Mouse (Mus musculus): Measurements from ENCODE around the gene Cox7a1. TPM values are rescaled to one million over a fixed set of nuclear protein-coding genes. Genes with fewer than 3 reads are reported as not detected.
A peak's percentile ranks its signal among the peaks of the same experiment; 100 is the strongest.
"Not testable (repeated sequence)": the region's sequence is repeated elsewhere in the genome, so short reads cannot be mapped to it uniquely, and the experiment has no call there.

Gene Cox7a1
- polyA plus RNA-seq, 1 experiment from 2014 or later = 1.8 TPM

- H3K36me3 ChIP-seq = peaks cover 30% of the 10 kb centered on the region
- H3K4me1 ChIP-seq = peaks cover 32% of the 10 kb centered on the region
- H3K27me3 ChIP-seq = no peaks in the 10 kb centered on the region
- peak overlapping the region; percentile 85 for H3K27ac ChIP-seq
- H3K9ac ChIP-seq = peak overlapping the region; percentile 76
- H3K4me2 ChIP-seq (replicated peaks) = peak overlapping the region; percentile 75
- peak overlapping the region; percentile 72 for H3K4me3 ChIP-seq
- WGBS = 0% methylated on average over 26 of the region's 26 CpGs
- peak; percentile 28; the same call in 1 of the 2 replicates for ATAC-seq (ENCODE audit: low FRiP score, low read depth)
- H3K9me3 ChIP-seq = no peaks in the 10 kb centered on the region
Observed at GRCm38 (mm10) chr7:30194101-30194831, 10.3 kb downstream of the Cox7a1 start.

- peak overlapping the region; percentile 75 for H3K4me2 ChIP-seq (replicated peaks)
Observed at GRCm38 (mm10) chr7:30194884-30195283, 10.9 kb downstream of the Cox7a1 start.

GRCm38 (mm10) chr7:30195461-30195860, 11.5 kb downstream of the Cox7a1 start:
- Histone ChIP-seq H3K4me3 (no peak overlapping the region), H3K9me3 (no peaks in the 10 kb centered on the region), H3K4me2 (replicated peaks) (peak overlapping the region; percentile 75), H3K36me3 (peaks cover 20% of the 10 kb centered on the region), H3K4me1 (peaks cover 44% of the 10 kb centered on the region), H3K27ac (no peak overlapping the region), H3K9ac (no peak overlapping the region), H3K27me3 (no peaks in the 10 kb centered on the region)
- 64% methylated on average over 6 of the region's 6 CpGs for WGBS
- ATAC-seq (ENCODE audit: low FRiP score, low read depth) = no peak

More at GRCm38 (mm10) chr7:30194884-30195283, 10.9 kb downstream of the Cox7a1 start:
- H3K36me3 ChIP-seq = peaks cover 25% of the 10 kb centered on the region
- no peaks in the 10 kb centered on the region for H3K9me3 ChIP-seq
- H3K27me3 ChIP-seq = no peaks in the 10 kb centered on the region
- peaks cover 38% of the 10 kb centered on the region for H3K4me1 ChIP-seq
- ATAC-seq (ENCODE audit: low FRiP score, low read depth) = peak; percentile 89
- H3K27ac ChIP-seq = peak overlapping the region; percentile 85
- peak overlapping the region; percentile 72 for H3K4me3 ChIP-seq
- under 1% methylated on average over 28 of the region's 28 CpGs for WGBS
- peak overlapping the region; percentile 76 for H3K9ac ChIP-seq

- Histone ChIP-seq H3K27ac (no peak overlapping the region), H3K4me3 (no peak overlapping the region), H3K36me3 (peaks cover 13% of the 10 kb centered on the region), H3K4me1 (peaks cover 48% of the 10 kb centered on the region), H3K9me3 (no peaks in the 10 kb centered on the region), H3K27me3 (no peaks in the 10 kb centered on the region), H3K4me2 (replicated peaks) (no peak overlapping the region), H3K9ac (no peak overlapping the region)
- ATAC-seq (ENCODE audit: low FRiP score, low read depth) = no peak
- 72% methylated on average over 3 of the region's 6 CpGs for WGBS
Observed at GRCm38 (mm10) chr7:30196171-30196570, 12.2 kb downstream of the Cox7a1 start.

- Histone ChIP-seq H3K4me2 (replicated peaks) (no peak overlapping the region), H3K27me3 (no peaks in the 10 kb centered on the region), H3K9ac (no peak overlapping the region), H3K4me1 (peaks cover 51% of the 10 kb centered on the region), H3K4me3 (no peak overlapping the region), H3K36me3 (no peaks in the 10 kb centered on the region), H3K9me3 (no peaks in the 10 kb centered on the region), H3K27ac (no peak overlapping the region; the same call in 1 of the 2 replicates)
- ATAC-seq (ENCODE audit: low FRiP score, low read depth) = no peak
- 63% methylated on average over 5 of the region's 5 CpGs for WGBS
Observed at GRCm38 (mm10) chr7:30197592-30198129, 13.7 kb downstream of the Cox7a1 start.

- H3K4me3 ChIP-seq = peak within 1 kb of the TSS; percentile 6; the same call in 1 of the 2 replicates
- no peaks in the 10 kb centered on the region for H3K27me3 ChIP-seq
- no peak for ATAC-seq (ENCODE audit: low FRiP score, low read depth)
- peaks cover 42% of the 10 kb centered on the region for H3K4me1 ChIP-seq
- H3K9ac ChIP-seq = no peak within 1 kb of the TSS
- 9% methylated on average over 8 of the region's 8 CpGs for WGBS
- H3K9me3 ChIP-seq = no peaks in the 10 kb centered on the region
- no peaks in the 10 kb centered on the region for H3K36me3 ChIP-seq
- peak within 1 kb of the TSS; percentile 49 for H3K4me2 ChIP-seq (replicated peaks)
- H3K27ac ChIP-seq = peak within 1 kb of the TSS; percentile 44; the same call in 1 of the 2 replicates
Observed at GRCm38 (mm10) chr7:30198481-30198971, 14.6 kb downstream of the Cox7a1 start, which contains the start of gene Capns1. Capns1 (minus strand) TSS chr7:30198811.

- no peak overlapping the region for H3K4me3 ChIP-seq
- H3K9me3 ChIP-seq = no peaks in the 10 kb centered on the region
- H3K4me2 ChIP-seq (replicated peaks) = no peak overlapping the region
- H3K36me3 ChIP-seq = no peaks in the 10 kb centered on the region
- H3K27me3 ChIP-seq = no peaks in the 10 kb centered on the region
- ATAC-seq (ENCODE audit: low FRiP score, low read depth) = no peak
- H3K4me1 ChIP-seq = peaks cover 41% of the 10 kb centered on the region
- WGBS = 71% methylated on average over 18 of the region's 18 CpGs
- no peak overlapping the region for H3K27ac ChIP-seq
- H3K9ac ChIP-seq = no peak overlapping the region
Observed at GRCm38 (mm10) chr7:30199498-30200139, 15.7 kb downstream of the Cox7a1 start.

- 0 out of 2 replicates have a peak overlapping the region, but pooled peaks have one; percentile 6 for H3K9ac ChIP-seq
- peaks cover 39% of the 10 kb centered on the region for H3K4me1 ChIP-seq
- H3K4me2 ChIP-seq (replicated peaks) = no peak overlapping the region
- no peak for ATAC-seq (ENCODE audit: low FRiP score, low read depth)
- no peak overlapping the region for H3K4me3 ChIP-seq
- no peaks in the 10 kb centered on the region for H3K27me3 ChIP-seq
- WGBS = 69% methylated on average over 5 of the region's 5 CpGs
- no peak overlapping the region for H3K27ac ChIP-seq
- H3K9me3 ChIP-seq = no peaks in the 10 kb centered on the region
- no peaks in the 10 kb centered on the region for H3K36me3 ChIP-seq
Observed at GRCm38 (mm10) chr7:30200200-30200599, 16.3 kb downstream of the Cox7a1 start.

GRCm38 (mm10) chr7:30200661-30201060, 16.7 kb downstream of the Cox7a1 start:
- H3K27me3 ChIP-seq; H3K9me3 ChIP-seq; H3K9ac ChIP-seq; ATAC-seq (ENCODE audit: low FRiP score, low read depth); H3K27ac ChIP-seq; H3K36me3 ChIP-seq; H3K4me2 ChIP-seq (replicated peaks); H3K4me3 ChIP-seq: not testable (repeated sequence)
- H3K4me1 ChIP-seq = peaks cover 35% of the 10 kb centered on the region
- WGBS = 84% methylated on average over 5 of the region's 5 CpGs

GRCm38 (mm10) chr7:30202895-30203690, 19.1 kb downstream of the Cox7a1 start:
- Histone ChIP-seq H3K27ac (no peak overlapping the region), H3K4me2 (replicated peaks) (no peak overlapping the region), H3K9ac (no peak overlapping the region), H3K36me3 (no peaks in the 10 kb centered on the region), H3K27me3 (no peaks in the 10 kb centered on the region), H3K4me1 (peaks cover 27% of the 10 kb centered on the region), H3K9me3 (no peaks in the 10 kb centered on the region), H3K4me3 (no peak overlapping the region)
- WGBS = 87% methylated on average over 11 of the region's 11 CpGs
- no peak for ATAC-seq (ENCODE audit: low FRiP score, low read depth)

- no peak overlapping the region for H3K4me3 ChIP-seq
- no peak for ATAC-seq (ENCODE audit: low FRiP score, low read depth)
- H3K9me3 ChIP-seq = no peaks in the 10 kb centered on the region
- no peak overlapping the region for H3K9ac ChIP-seq
- WGBS = 53% methylated on average over 8 of the region's 8 CpGs
- no peak overlapping the region for H3K27ac ChIP-seq
- peaks cover 20% of the 10 kb centered on the region for H3K4me1 ChIP-seq
- H3K27me3 ChIP-seq = no peaks in the 10 kb centered on the region
- no peaks in the 10 kb centered on the region for H3K36me3 ChIP-seq
- no peak overlapping the region for H3K4me2 ChIP-seq (replicated peaks)
Observed at GRCm38 (mm10) chr7:30204380-30204779, 20.4 kb downstream of the Cox7a1 start.
